Mouse (Mus musculus): Measurements from ENCODE around the gene Hspbap1.
A peak's percentile ranks its signal among the peaks of the same experiment; 100 is the strongest.

The Hspbap1 gene

GRCm38 (mm10) chr16:35769878-35770657 lies at the start of gene Hspbap1:
Gene Hspbap1, plus strand, starts transcription at chr16:35770375.
- DNase-seq, result peak; percentile 93

- no peak for DNase-seq
These were observed 45.6 kb upstream of the Hspbap1 start for GRCm38 (mm10) chr16:35724561-35724960.

GRCm38 (mm10) chr16:35726601-35727000 lies 43.6 kb upstream of the Hspbap1 start:
- no peak for DNase-seq

- DNase-seq, result no peak
These were observed 40.9 kb upstream of the Hspbap1 start for GRCm38 (mm10) chr16:35729151-35729738.

- DNase-seq, result no peak
These were observed 38.1 kb upstream of the Hspbap1 start for GRCm38 (mm10) chr16:35732096-35732495.

- DNase-seq, result peak; percentile 46
These were observed 36.1 kb upstream of the Hspbap1 start for GRCm38 (mm10) chr16:35734038-35734437.

GRCm38 (mm10) chr16:35738096-35738767 lies 31.9 kb upstream of the Hspbap1 start:
- peak; percentile 26 for DNase-seq

GRCm38 (mm10) chr16:35739548-35739947 lies 30.6 kb upstream of the Hspbap1 start:
- no peak for DNase-seq

GRCm38 (mm10) chr16:35740357-35740756 lies 29.8 kb upstream of the Hspbap1 start:
- no peak for DNase-seq

GRCm38 (mm10) chr16:35740943-35741342 lies 29.2 kb upstream of the Hspbap1 start:
- peak; percentile 17 for DNase-seq

- no peak for DNase-seq
These were observed 28.6 kb upstream of the Hspbap1 start for GRCm38 (mm10) chr16:35741621-35742020.

GRCm38 (mm10) chr16:35742251-35742937 lies 27.8 kb upstream of the Hspbap1 start:
- DNase-seq, result no peak

- no peak for DNase-seq
These were observed 22.5 kb upstream of the Hspbap1 start for GRCm38 (mm10) chr16:35747417-35748236.

- no peak for DNase-seq
These were observed 22.0 kb upstream of the Hspbap1 start for GRCm38 (mm10) chr16:35748237-35748603.

- no peak for DNase-seq
These were observed 20.8 kb upstream of the Hspbap1 start for GRCm38 (mm10) chr16:35749385-35749784.

- no peak for DNase-seq
These were observed 18.3 kb upstream of the Hspbap1 start for GRCm38 (mm10) chr16:35751841-35752240.

GRCm38 (mm10) chr16:35753926-35754325 lies 16.2 kb upstream of the Hspbap1 start:
- no peak for DNase-seq

- DNase-seq, result no peak
These were observed 14.5 kb upstream of the Hspbap1 start for GRCm38 (mm10) chr16:35755502-35756334.

- DNase-seq, result no peak
These were observed 13.5 kb upstream of the Hspbap1 start for GRCm38 (mm10) chr16:35756697-35757096.

GRCm38 (mm10) chr16:35759401-35759800 lies 10.8 kb upstream of the Hspbap1 start:
- no peak for DNase-seq

- no peak for DNase-seq
These were observed 6.4 kb upstream of the Hspbap1 start for GRCm38 (mm10) chr16:35763590-35764296.

Measured in right cerebral cortex, adult 18-20 months (tissue).